Mouse (Mus musculus): ENCODE results near the gene Fancc.

- TF ChIP-seq CTCF (IDR thresholded peaks at IDR 0.05; ENCODE audit: low read depth), result peak; percentile 45
- TF ChIP-seq EP300 (optimal IDR thresholded peaks at IDR 0.05), result no peak
Measured at GRCm38 (mm10) chr13:63418148-63418547, 78.9 kb downstream of the Fancc start.

Measured in stomach, postnatal 0 days (tissue).